Mouse (Mus musculus): ENCODE results near the gene Phf5a. TPM values are rescaled to one million over a fixed set of nuclear protein-coding genes. Genes with fewer than 3 reads are reported as not detected.

The Phf5a gene
- total and polyA plus RNA-seq, 3 experiments, result 10.3 to 99.2 (median 79.6) TPM

DNA sequence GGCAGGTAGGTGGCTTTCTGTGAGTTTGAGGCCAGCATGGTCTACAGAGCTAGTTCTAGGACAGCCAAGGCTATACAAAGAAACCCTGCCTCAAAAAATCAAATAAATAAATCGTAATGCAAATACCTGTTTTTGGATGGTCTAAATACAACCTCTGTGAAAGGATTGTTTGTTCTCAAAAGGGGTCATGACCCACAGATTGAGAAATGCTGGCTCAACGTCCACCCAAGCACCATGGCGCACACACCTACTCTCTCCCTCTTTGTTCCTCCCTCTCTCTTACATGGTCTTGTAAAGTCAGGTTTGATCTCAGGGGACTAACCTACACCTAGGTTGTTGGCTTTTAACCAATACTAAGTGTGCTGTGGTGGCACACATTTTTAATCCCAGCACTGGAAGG is 49.1 kb downstream of the Phf5a start:
- no peaks in the 10 kb centered on the region for H3K9me3 ChIP-seq (replicated peaks)
- peaks cover 92% of the 10 kb centered on the region for H3K36me3 ChIP-seq (replicated peaks)

DNA sequence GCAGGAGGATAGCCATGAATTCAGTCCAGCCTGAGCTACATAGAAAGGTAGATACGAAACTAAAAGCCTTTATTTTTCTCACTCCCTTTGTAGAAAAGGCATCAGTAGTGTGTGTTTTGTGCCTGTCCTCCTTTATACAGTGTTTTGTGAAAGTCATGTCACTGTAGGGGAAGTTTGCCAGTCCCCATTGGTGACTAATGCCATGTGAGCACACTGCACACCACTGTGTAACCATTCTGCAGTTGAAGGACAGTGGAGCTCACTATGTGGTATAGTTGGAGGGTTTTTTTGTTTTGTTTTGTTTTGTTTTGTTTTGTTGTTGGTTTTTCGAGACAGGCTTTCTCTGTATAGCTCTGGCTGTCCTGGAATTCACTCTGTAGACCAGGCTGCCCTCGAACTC is 53.3 kb downstream of the Phf5a start:
- Histone ChIP-seq H3K27me3 (ENCODE audit: insufficient read depth, low read length) (no peaks in the 10 kb centered on the region), H3K4me1 (ENCODE audit: insufficient read depth, low read depth, low read length) (peaks cover 15% of the 10 kb centered on the region), H3K36me3 (replicated peaks) (peaks cover 87% of the 10 kb centered on the region), H3K4me3 (ENCODE audit: low read depth, low read length) (no peak overlapping the region), H3K9me3 (replicated peaks) (no peaks in the 10 kb centered on the region)
- DNase-seq (ENCODE audit: low spot score) (no peak), ATAC-seq (ENCODE audit: extremely low read depth, insufficient number of reproducible peaks, low FRiP score, poor library complexity, severe bottlenecking) (no peak)
- TF ChIP-seq TAL1 (conservative IDR thresholded peaks at IDR 0.05; ENCODE audit: low read depth, low read length), result no peak
- no peak for TF ChIP-seq GATA1 (IDR thresholded peaks at IDR 0.05; ENCODE audit: borderline replicate concordance, low read length)

More for the DNA sequence above, 49.1 kb downstream of the Phf5a start:
- H3K4me3 ChIP-seq (ENCODE audit: low read depth, low read length), result no peak overlapping the region
- H3K4me1 ChIP-seq (ENCODE audit: insufficient read depth, low read depth, low read length), result 0 out of 2 replicates have a peak, but pooled peaks cover 2% of the 10 kb centered on the region
- ATAC-seq (ENCODE audit: extremely low read depth, insufficient number of reproducible peaks, low FRiP score, poor library complexity, severe bottlenecking) (no peak), DNase-seq (ENCODE audit: low spot score) (no peak)
- no peaks in the 10 kb centered on the region for H3K27me3 ChIP-seq (ENCODE audit: insufficient read depth, low read length)
- no peak for TF ChIP-seq TAL1 (conservative IDR thresholded peaks at IDR 0.05; ENCODE audit: low read depth, low read length)

DNA sequence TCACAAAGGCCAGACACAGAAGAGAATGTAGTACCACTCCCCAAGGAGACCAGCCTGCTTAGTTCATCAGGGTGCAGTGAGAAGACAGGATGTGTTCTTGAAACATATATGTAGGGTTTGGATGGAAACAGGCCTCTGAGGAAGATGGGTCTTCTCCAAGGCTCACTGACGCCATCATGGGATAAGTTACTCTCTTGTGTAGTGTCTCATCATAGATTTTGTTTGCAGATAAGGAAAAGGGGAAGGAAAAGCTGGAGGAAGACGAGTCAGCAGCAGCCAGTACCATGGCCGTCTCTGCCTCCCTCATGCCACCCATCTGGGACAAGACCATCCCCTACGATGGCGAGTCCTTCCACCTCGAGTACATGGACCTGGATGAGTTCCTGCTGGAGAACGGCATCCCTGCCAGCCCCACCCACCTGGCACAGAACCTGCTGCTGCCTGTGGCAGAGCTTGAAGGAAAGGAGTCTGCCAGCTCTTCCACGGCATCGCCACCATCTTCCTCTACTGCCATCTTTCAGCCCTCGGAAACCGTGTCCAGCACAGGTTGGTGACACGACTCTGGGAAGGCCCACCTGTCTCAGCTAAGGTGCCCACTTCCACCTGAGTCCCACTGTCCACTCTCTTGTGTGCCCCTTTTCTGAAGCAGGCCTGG is 56.9 kb downstream of the Phf5a start:
- Histone ChIP-seq H3K4me1 (ENCODE audit: insufficient read depth, low read depth, low read length) (peaks cover 41% of the 10 kb centered on the region), H3K4me3 (ENCODE audit: low read depth, low read length) (peak overlapping the region; percentile 14; the same call in 1 of the 2 replicates), H3K36me3 (replicated peaks) (peaks cover 57% of the 10 kb centered on the region), H3K27me3 (ENCODE audit: insufficient read depth, low read length) (no peaks in the 10 kb centered on the region), H3K9me3 (replicated peaks) (no peaks in the 10 kb centered on the region)
- no peak for DNase-seq (ENCODE audit: low spot score)
- TF ChIP-seq GATA2 (IDR thresholded peaks at IDR 0.05; ENCODE audit: borderline replicate concordance, low read depth, low read length) (no peak), TAL1 (conservative IDR thresholded peaks at IDR 0.05; ENCODE audit: low read depth, low read length) (no peak), GATA1 (IDR thresholded peaks at IDR 0.05; ENCODE audit: borderline replicate concordance, low read length) (no peak), CTCF (IDR thresholded peaks at IDR 0.05; ENCODE audit: low read depth, low read length) (no peak), POLR2AphosphoS5 (IDR thresholded peaks at IDR 0.05; ENCODE audit: insufficient replicate concordance, low read depth, low read length) (no peak)
- no peak for ATAC-seq (ENCODE audit: extremely low read depth, insufficient number of reproducible peaks, low FRiP score, poor library complexity, severe bottlenecking)

Other genes starting within 250 kb of the Phf5a start
- 39.9 and 82.0 TPM in 2 replicates for gene L3mbtl2, start 208.0 kb downstream of the Phf5a start, total RNA-seq (2014; fragmentation: Nextera tagmentation)
- gene L3mbtl2, start 208.0 kb downstream of the Phf5a start, total RNA-seq (2017), result 35.0 and 36.5 TPM in 2 replicates
- gene L3mbtl2, start 208.0 kb downstream of the Phf5a start, polyA plus RNA-seq (2012), result 13.8 and 21.8 TPM in 2 replicates
- gene Chadl, start 174.6 kb downstream of the Phf5a start, total RNA-seq (2014; fragmentation: Nextera tagmentation), result not detected in 2 replicates
- 0.05 and 0.17 TPM in 2 replicates for gene Chadl, start 174.6 kb downstream of the Phf5a start, total RNA-seq (2017)
- not detected in 2 replicates for gene Chadl, start 174.6 kb downstream of the Phf5a start, polyA plus RNA-seq (2012)
- 37.5 and 39.8 TPM in 2 replicates for gene Zc3h7b, start 126.9 kb downstream of the Phf5a start, total RNA-seq (2014; fragmentation: Nextera tagmentation)
- gene Zc3h7b, start 126.9 kb downstream of the Phf5a start, total RNA-seq (2017), result 14.2 and 14.3 TPM in 2 replicates
- 66.6 and 76.7 TPM in 2 replicates for gene Zc3h7b, start 126.9 kb downstream of the Phf5a start, polyA plus RNA-seq (2012)
- gene Rangap1, start 126.4 kb downstream of the Phf5a start, total RNA-seq (2014; fragmentation: Nextera tagmentation), result 58.2 and 71.6 TPM in 2 replicates
- gene Rangap1, start 126.4 kb downstream of the Phf5a start, total RNA-seq (2017), result 114 and 115 TPM in 2 replicates
- 183 and 245 TPM in 2 replicates for gene Rangap1, start 126.4 kb downstream of the Phf5a start, polyA plus RNA-seq (2012)
- gene Tef, start 69.5 kb downstream of the Phf5a start, total RNA-seq (2014; fragmentation: Nextera tagmentation), result 23.2 and 28.1 TPM in 2 replicates
- gene Tef, start 69.5 kb downstream of the Phf5a start, total RNA-seq (2017), result 61.5 and 61.7 TPM in 2 replicates
- 69.5 and 75.8 TPM in 2 replicates for gene Tef, start 69.5 kb downstream of the Phf5a start, polyA plus RNA-seq (2012)
- gene Tob2, start 13.1 kb downstream of the Phf5a start, total RNA-seq (2014; fragmentation: Nextera tagmentation), result 30.4 and 32.3 TPM in 2 replicates
- gene Tob2, start 13.1 kb downstream of the Phf5a start, total RNA-seq (2017), result 8.5 and 9.9 TPM in 2 replicates
- gene Tob2, start 13.1 kb downstream of the Phf5a start, polyA plus RNA-seq (2012), result 35.4 and 37.5 TPM in 2 replicates
- gene Aco2, start 398 bp upstream of the Phf5a start, total RNA-seq (2014; fragmentation: Nextera tagmentation), result 152 and 177 TPM in 2 replicates
- 124 and 140 TPM in 2 replicates for gene Aco2, start 398 bp upstream of the Phf5a start, total RNA-seq (2017)
- 142 TPM in 2 replicates for gene Aco2, start 398 bp upstream of the Phf5a start, polyA plus RNA-seq (2012)
- 6.8 and 8.4 TPM in 2 replicates for gene Polr3h, start 54.3 kb upstream of the Phf5a start, total RNA-seq (2014; fragmentation: Nextera tagmentation)
- 25.0 and 26.7 TPM in 2 replicates for gene Polr3h, start 54.3 kb upstream of the Phf5a start, total RNA-seq (2017)
- gene Polr3h, start 54.3 kb upstream of the Phf5a start, polyA plus RNA-seq (2012), result 36.8 and 62.8 TPM in 2 replicates
- gene Csdc2, start 64.8 kb upstream of the Phf5a start, total RNA-seq (2014; fragmentation: Nextera tagmentation), result not detected in 2 replicates
- gene Csdc2, start 64.8 kb upstream of the Phf5a start, total RNA-seq (2017), result 0.17 TPM in 1 of 2 replicates, not detected in the other
- gene Csdc2, start 64.8 kb upstream of the Phf5a start, polyA plus RNA-seq (2012), result not detected in 2 replicates
- gene Pmm1, start 89.0 kb upstream of the Phf5a start, total RNA-seq (2014; fragmentation: Nextera tagmentation), result 51.6 and 57.8 TPM in 2 replicates
- 35.9 and 42.9 TPM in 2 replicates for gene Pmm1, start 89.0 kb upstream of the Phf5a start, total RNA-seq (2017)
- 157 and 161 TPM in 2 replicates for gene Pmm1, start 89.0 kb upstream of the Phf5a start, polyA plus RNA-seq (2012)
- gene 1700029P11Rik, start 108.6 kb upstream of the Phf5a start, total RNA-seq (2014; fragmentation: Nextera tagmentation), result not detected in 2 replicates
- gene 1700029P11Rik, start 108.6 kb upstream of the Phf5a start, total RNA-seq (2017), result not detected in 2 replicates
- gene 1700029P11Rik, start 108.6 kb upstream of the Phf5a start, polyA plus RNA-seq (2012), result not detected in 2 replicates
- 49.8 and 50.1 TPM in 2 replicates for gene Xrcc6, start 115.9 kb upstream of the Phf5a start, total RNA-seq (2014; fragmentation: Nextera tagmentation)
- gene Xrcc6, start 115.9 kb upstream of the Phf5a start, total RNA-seq (2017), result 114 and 154 TPM in 2 replicates
- gene Xrcc6, start 115.9 kb upstream of the Phf5a start, polyA plus RNA-seq (2012), result 10.1 and 12.4 TPM in 2 replicates
- gene Desi1, start 162.0 kb upstream of the Phf5a start, total RNA-seq (2014; fragmentation: Nextera tagmentation), result 38.2 and 57.9 TPM in 2 replicates
- gene Desi1, start 162.0 kb upstream of the Phf5a start, total RNA-seq (2017), result 5.4 and 6.1 TPM in 2 replicates
- 45.4 and 60.0 TPM in 2 replicates for gene Desi1, start 162.0 kb upstream of the Phf5a start, polyA plus RNA-seq (2012)
- 181 TPM in 2 replicates for gene Snu13, start 175.7 kb upstream of the Phf5a start, total RNA-seq (2014; fragmentation: Nextera tagmentation)
- gene Snu13, start 175.7 kb upstream of the Phf5a start, total RNA-seq (2017), result 269 and 279 TPM in 2 replicates
- 80.5 and 283 TPM in 2 replicates for gene Snu13, start 175.7 kb upstream of the Phf5a start, polyA plus RNA-seq (2012)
- gene 4930407I10Rik, start 187.2 kb upstream of the Phf5a start, total RNA-seq (2014; fragmentation: Nextera tagmentation), result not detected in 2 replicates
- gene 4930407I10Rik, start 187.2 kb upstream of the Phf5a start, total RNA-seq (2017), result 0.16 TPM in 1 of 2 replicates, not detected in the other
- gene 4930407I10Rik, start 187.2 kb upstream of the Phf5a start, polyA plus RNA-seq (2012), result not detected in 2 replicates
- not detected in 2 replicates for gene Mei1, start 198.1 kb upstream of the Phf5a start, total RNA-seq (2014; fragmentation: Nextera tagmentation)
- gene Mei1, start 198.1 kb upstream of the Phf5a start, total RNA-seq (2017), result 0.05 TPM in 1 of 2 replicates, not detected in the other
- not detected in 2 replicates for gene Mei1, start 198.1 kb upstream of the Phf5a start, polyA plus RNA-seq (2012)